Mouse (Mus musculus): ENCODE measurements around the gene Fam174a. TPM values are rescaled to one million over a fixed set of nuclear protein-coding genes. Genes with fewer than 3 reads are reported as not detected.

Fam174a gene
- polyA plus RNA-seq, 1 experiment from 2014 or later, result 25.3 TPM

DNA sequence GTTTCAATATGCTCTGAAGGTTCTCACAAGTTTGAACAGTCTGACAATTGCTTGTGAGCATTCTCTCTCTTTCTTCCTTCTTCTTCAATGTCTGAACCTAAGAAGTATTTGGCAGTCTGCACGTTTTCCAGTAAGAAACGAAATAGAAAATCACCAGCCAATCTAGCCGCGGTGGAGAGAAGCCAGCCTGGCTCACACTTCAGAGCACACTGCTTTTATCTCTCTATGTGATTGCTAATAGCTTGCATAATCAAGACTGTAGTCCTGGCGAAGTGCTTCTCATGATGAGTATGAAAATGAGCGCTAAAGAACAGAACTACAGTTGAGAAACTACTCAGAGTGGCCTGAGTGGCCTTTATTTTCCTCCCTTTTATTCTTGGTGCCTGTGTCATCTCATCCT is 62.0 kb downstream of the Fam174a start:
- no peaks in the 10 kb centered on the region for H3K4me1 ChIP-seq (ENCODE audit: control insufficient read depth, insufficient read depth, low read length)
- no peak overlapping the region for H3K4me2 ChIP-seq (ENCODE audit: low read length)
- no peak for ATAC-seq
- no peaks in the 10 kb centered on the region for H3K9me3 ChIP-seq (replicated peaks; ENCODE audit: control insufficient read depth, low read length, poor library complexity, severe bottlenecking)
- 53% methylated on average over 6 of the region's 6 CpGs for WGBS
- H3K27me3 ChIP-seq (ENCODE audit: control insufficient read depth, insufficient read depth, low read depth, low read length), result no peaks in the 10 kb centered on the region
- H3K9ac ChIP-seq (ENCODE audit: low read depth, low read length), result no peak overlapping the region
- no peaks in the 10 kb centered on the region for H3K36me3 ChIP-seq (ENCODE audit: control insufficient read depth, insufficient read depth, low read length)
- H3K4me3 ChIP-seq (ENCODE audit: low read depth, low read length), result no peak overlapping the region
- H3K27ac ChIP-seq (ENCODE audit: low read length), result no peak overlapping the region

DNA sequence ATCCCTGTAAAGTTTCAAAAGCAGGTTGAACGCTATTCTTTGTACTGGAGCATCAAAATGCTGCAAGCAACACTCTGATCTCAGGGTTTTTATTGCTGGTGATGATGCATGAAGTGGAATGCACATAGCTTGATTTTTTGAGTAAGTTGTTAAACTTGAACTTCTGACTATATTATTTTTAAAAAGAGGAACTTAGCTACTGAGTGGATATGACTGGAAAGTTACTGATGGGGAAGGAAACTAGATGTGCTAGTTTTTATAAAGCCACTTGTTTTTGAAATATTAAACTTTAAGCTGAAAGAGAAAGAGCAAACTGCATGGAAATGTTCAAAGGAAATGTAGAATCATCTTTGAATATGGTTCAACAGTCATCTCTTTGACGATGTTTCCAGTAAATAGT is 67.6 kb downstream of the Fam174a start:
- Histone ChIP-seq H3K27me3 (ENCODE audit: control insufficient read depth, insufficient read depth, low read depth, low read length) (no peaks in the 10 kb centered on the region), H3K9me3 (replicated peaks; ENCODE audit: control insufficient read depth, low read length, poor library complexity, severe bottlenecking) (no peaks in the 10 kb centered on the region), H3K9ac (ENCODE audit: low read depth, low read length) (no peak overlapping the region), H3K4me2 (ENCODE audit: low read length) (no peak overlapping the region), H3K27ac (ENCODE audit: low read length) (no peak overlapping the region), H3K36me3 (ENCODE audit: control insufficient read depth, insufficient read depth, low read length) (no peaks in the 10 kb centered on the region), H3K4me3 (ENCODE audit: low read depth, low read length) (no peak overlapping the region), H3K4me1 (ENCODE audit: control insufficient read depth, insufficient read depth, low read length) (no peaks in the 10 kb centered on the region)
- ATAC-seq, result no peak
- 77% methylated on average over 2 of the region's 2 CpGs for WGBS

All from midbrain, embryonic 16.5 days (tissue).